Mouse (Mus musculus): ENCODE measurements around the gene Gm49320.

Gm49320 gene

DNA sequence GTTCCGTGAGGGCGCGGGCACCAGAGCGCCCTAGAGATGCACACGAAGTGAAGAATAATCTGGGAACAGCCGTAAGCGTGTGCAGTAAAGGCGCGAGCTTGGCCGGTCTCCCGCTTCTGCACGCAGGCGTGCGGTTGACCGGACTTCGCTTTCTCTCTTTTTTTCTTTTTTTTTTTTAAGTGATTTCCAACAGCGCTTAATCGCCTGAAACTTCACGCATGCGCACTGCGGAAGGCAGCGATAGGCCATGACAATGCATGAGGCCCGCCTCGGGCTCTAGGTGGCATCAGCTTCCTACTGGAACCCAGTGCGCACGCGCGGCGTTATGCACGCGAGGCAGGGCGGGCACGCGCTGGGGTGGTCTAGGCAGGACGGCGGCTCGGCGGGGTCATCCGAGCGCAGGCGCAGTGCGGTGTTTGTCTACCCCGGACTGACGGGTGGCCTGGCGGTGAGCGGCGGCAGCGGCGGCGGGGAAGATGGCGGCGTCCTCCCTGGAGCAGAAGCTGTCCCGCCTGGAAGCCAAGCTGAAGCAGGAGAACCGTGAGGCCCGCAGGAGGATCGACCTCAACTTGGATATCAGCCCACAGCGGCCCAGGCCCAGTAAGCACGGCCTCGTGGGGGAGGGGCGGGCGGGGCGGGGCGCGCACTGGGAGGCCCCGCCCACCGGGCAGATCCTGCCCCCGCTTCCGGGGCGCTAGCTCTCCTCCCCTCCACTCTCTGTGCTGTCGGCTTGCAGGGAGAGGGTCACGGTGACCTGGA lies at the start of gene Gm49320, which contains the start of gene Map2k7:
Gm49320 (plus strand) TSS at position 432 of the 759 bp plus-strand sequence.
Map2k7 (plus strand) TSS at position 307 of the 759 bp plus-strand sequence.
- peak; percentile 100 for DNase-seq

DNA sequence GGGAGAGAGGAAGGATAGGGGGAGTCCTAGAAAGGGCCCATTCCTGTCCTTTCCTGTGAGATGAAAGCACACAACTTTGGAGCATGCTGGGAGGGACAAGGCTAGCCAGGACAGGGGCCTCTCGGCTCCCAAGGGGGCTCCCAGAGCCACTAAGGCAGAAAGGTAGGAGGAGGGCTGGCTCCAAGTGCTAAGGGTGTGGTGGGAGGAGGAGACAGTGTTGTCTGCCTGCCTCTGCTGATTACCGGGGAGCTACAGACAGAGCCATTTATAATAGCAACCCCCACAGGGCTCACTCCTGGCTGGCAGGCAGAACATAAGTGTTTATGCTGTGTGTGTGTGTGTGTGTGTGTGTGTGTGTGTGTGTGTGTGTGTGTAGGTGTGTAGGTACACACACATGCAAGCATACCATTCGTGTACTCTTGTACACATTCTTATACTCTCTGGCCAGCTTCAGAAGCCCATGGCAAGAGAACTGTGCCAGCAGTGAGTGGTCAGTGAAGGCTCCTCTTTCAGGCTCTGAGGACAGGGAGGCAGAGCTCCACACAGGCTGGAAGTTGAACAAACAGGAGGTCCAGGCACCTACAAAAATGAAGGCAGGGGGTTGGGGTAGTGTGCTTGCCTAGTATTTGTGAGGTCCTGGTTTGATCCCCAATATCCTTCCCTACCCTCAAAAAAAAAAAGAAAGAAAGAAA lies 49.5 kb upstream of the Gm49320 start:
- no peak for DNase-seq

DNA sequence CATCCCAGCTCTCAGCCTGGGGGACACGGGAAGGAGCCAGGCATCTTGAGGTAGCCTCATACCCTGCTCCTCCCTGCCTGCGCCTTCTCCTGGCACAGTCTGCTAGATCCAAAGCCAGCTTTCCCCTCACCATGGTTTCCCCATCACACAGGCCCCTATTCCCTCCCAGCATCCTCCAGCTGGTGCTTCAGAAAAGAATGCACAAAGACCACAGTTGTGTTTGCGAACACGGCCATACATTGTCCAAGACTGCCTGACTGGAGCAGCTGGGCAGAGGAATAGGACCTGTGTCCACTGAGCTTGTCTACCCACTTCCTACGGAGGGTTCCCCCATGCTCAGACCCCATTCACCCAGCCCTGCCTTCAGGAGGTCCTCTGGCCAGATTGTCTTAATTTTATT lies 46.4 kb upstream of the Gm49320 start:
- DNase-seq: peak; percentile 49

DNA sequence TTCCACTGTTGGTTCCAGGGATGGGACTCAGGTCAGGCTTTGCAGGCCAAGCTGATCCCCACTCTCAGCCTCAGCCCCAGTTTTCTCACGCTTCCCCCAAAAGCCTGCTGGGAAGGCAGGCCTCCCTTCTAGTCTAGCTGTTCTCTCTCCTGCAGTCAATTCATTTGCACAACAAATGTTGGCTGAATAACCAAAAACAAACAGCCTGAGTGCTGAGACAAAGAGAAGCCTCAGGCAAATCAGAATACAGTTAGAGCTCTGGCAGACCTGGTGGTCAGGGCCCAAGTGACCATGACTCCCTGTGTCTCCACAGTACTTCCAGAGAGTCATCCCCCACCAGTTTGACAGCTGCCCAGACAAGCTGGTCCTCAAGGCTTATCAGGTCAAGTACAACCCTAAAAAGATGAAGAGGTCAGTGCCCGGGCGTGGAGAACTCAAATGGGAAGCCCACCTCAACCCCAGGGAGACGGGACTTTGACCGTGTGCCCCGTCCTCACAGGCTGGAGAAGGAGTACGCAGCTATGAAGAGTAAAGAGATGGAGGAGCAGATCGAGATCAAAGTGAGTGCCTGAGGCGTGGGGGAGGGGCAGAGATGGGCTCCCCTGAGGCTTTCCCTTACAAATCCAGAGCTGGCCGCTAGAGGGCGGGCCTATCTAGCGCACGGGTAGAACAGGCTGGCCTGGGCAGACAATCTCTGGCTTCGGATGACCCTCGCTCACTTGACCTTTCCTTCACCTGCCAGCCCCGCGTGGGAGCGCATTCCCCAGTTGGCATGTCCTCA lies 45.7 kb upstream of the Gm49320 start:
- DNase-seq: peak; percentile 86

DNA sequence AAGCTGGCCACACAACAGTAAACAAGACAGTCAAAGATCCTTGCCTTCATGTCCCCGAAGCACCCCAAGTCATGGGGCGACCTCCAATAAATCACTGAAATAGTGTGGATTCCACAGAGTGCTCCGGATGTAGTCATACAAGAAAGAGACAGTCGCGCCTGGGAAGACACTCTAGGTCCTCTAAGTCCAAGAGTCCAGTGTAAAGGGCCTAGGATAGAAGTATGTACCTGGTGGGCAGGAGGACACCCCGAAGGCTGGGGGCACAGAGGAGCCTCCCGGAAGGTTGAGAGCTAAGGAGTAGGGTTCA lies 45.1 kb upstream of the Gm49320 start:
- DNase-seq: no peak

DNA sequence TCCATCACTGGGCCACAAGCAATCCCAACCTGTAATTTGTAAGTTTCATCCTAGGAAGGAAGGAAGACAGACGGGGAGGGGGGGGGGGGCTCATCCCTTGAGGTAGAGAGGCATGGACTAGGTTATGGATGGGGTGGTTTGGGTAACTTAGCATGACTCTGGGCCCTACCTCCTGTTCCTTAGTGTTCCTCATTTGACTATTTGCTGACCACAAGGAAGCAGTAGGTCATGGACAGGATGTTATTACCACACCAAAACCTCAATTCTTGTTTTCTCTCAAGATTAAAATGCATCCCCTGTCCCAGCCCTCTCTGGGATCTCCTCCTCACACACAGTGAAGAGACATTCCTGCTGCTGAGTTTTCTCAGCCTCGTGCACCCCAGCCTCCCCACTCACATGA lies 37.3 kb upstream of the Gm49320 start:
- no peak for DNase-seq

DNA sequence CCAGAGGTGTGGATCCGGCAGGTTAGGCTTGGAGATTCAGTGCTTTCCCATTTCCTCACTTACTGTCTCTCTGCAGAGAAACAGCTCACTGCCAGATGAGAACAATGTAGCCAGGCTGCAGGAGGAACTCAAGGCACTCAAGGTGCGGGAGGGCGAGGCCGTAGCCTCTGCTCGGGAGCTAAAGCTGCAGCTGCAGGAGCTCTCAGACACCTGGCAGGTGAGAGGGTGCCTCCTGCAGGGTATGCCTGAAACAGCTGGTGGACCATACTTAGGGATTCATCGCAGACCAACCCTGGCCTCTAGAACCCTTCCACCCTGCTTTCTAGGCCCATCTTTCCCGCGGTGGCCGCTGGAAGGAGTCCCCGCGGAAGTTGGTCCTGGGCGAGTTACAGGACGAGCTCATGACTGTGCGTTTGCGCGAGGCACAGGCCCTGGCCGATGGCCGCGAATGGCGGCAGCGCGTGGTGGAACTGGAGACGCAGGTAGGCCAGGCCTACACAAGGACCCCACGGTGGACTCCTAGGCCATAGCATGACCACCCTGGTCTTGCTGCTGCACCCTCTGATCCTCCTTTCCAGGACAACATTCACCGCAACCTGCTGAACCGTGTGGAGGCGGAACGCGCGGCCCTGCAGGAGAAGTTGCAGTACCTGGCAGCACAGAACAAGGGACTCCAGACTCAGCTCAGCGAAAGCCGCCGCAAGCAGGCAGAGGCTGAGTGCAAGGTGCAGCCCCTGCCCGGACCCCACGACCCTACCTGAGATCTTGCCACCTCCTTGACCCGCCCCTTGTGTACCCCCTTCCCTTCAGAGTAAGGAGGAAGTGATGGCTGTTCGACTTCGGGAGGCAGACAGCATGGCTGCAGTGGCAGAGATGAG lies 33.2 kb upstream of the Gm49320 start:
- no peak for DNase-seq

DNA sequence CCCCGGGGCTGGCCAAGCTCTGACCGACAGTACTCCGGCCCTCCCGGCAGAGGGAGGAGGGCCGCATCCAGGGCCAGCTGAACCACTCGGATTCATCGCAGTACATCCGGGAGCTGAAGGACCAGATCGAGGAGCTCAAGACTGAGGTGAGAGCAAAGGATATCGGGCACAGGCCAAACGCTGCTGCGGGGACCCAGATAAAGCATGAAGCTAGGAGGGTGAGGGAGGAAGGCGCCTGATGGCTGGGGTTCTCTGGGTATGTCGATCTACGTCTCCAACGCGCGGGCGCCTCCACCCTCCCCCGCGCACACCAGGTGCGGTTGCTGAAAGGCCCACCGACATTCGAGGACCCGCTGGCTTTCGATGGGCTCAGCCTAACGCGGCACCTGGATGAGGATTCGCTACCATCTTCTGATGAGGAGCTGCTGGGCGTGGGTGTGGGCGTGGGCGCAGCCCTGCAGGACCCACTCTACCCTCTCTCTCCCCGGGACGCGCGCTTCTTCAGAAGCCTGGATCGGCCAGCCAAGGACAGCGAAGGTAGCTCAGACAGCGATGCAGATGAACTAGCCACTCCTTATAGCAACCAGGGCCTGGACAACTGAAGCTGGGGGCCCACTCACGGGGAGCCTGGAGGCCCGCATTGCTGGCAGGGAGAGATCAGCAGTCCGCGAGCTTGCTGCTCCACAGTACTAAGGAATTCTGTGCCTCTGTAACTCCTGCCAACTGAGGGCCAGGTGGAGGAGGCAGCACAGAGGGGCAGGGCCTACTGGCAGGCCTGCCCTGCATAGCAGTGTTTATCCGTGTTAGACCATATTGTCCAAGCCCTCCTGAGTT lies 32.3 kb upstream of the Gm49320 start:
- peak; percentile 43 for DNase-seq

DNA sequence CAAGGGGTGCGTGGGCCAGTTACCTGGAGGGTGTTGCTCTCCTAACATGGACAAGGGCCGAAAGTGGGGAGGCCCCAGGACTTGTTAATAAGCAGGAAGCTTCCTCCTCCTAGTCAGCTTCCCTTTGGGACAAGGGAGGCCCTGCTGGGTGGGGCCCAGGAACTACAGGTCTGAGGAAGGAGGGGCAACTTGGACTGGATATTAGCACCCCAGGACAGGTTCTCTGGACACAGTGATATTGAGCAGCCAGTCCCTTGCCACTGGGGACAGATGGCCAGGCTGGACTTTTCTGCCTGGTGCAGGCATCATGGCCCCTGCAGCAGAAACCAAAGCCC lies 31.7 kb upstream of the Gm49320 start:
- no peak for DNase-seq

DNA sequence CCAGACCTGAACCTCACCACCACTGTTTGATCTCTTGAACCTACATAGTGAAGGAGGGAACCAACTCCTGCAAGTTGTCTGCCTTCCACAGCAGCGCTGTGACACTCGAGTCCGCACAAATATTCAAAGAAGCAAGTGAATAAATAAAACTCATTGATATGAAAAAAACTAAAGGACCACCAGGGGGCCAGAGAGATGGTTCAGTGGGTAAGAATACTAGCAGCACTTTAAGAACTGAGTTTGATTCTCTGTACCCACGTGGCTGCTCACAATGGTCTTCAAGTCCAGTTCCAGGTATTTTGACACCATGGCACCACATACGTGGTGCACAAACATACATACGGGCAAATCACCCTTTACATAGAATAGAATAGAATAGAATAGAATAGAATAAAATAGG lies 27.6 kb upstream of the Gm49320 start:
- no peak for DNase-seq

DNA sequence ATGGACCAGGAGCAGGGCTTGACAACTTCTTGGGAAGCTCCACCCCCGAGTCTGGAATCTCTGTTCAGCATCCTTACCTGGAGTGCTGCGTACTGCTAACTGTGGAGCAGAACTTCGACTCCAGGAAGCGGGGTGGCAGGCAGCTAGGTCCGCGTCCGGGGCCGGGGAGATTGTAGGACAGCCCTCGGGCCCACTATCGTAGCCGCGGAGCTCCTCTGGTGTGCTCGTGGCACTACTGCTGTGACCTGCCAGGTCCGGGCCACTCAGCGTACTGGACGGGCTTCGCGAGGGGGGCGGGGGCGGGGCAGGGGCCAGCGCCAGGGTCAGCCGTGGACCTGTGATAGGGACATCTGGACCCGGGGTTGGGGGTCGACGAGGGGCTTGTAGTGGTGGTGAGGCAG lies 25.9 kb upstream of the Gm49320 start:
- no peak for DNase-seq

DNA sequence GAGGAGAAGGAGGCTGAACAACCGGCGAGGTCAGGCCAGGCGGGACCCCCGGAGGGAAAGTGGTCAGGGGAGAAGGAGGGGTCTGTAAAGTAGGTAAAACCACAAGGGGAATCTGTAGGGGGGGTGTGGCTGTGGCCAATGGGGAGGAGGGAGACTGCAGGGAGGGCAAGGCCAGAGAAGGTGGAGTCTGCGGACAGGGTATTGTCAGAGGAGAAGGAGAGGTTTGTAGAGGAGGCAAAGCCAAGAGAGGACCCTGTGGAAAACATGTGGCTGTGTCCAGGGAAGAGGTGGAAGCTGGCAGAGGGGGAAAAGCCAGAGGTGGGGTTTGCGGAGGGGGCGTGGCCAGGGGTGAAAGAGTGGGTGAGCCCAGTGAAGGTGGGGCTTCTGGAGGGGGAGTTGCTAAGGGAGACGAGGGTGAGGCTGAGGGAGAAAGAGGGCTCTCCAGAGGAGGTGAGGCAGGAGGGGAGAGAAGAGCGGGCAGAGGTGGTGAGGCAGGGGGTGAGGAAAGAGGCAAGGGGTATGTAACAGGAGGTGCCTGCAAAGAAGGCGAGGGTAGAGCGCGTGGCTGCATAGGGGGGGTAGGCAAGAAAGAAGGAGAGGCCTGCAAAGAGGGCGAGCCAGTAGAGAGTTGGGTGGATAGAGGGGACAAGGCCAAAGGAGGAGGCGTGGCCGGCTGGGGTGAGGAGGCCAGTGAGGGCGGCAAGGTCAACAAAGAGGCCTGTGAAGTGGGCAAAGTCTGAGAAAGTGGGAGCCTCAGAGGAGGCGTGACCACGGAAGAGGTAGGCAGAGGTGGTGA lies 25.3 kb upstream of the Gm49320 start:
- DNase-seq: no peak

DNA sequence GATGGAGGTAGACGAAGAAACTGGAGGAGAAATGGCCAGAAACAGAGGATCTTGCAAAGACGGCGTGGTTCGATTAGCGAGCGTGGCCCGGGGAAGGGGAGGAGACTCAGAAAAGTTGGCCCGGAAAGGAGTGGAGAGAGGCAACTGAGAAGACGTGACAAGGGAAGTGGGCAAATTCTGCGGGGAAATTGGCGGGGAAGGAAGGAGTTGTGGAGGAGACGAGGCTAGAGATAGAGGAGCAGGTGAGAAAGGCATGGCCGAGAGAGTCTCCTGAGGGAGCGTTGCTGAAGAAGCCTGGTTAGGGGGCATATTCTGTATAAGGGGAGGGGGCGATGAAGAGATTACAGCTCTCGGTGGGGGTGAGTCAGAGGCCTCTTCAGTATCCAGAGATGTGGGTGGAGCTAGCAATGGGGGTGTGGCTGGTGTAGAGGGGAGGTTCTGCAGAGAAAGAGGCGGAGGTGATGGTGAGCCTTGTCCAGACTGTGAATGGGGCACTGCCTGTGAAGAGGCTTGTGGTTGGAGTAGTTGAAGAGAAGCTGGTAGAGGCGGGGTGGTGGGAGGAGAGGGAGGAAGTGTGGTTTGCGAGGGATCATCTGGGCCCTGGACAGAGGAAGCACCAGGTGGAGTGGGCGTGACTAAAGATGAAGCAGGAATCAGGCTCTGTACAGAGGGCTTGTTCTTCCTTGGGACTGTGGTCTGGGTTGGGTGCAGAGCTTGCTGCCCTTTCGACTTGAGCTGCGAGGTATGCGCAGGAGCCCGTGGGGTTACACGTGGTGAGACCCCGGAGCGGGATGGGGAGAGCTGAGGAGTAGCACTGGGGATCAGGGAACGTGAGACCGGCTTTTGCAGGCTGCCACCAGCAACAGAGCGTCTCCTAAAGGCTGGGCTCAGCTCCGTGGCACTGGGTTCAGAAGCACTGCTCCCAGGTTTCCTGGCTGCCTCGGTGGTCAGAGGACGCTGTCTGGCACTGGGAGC lies 24.4 kb upstream of the Gm49320 start:
- peak; percentile 20 for DNase-seq

DNA sequence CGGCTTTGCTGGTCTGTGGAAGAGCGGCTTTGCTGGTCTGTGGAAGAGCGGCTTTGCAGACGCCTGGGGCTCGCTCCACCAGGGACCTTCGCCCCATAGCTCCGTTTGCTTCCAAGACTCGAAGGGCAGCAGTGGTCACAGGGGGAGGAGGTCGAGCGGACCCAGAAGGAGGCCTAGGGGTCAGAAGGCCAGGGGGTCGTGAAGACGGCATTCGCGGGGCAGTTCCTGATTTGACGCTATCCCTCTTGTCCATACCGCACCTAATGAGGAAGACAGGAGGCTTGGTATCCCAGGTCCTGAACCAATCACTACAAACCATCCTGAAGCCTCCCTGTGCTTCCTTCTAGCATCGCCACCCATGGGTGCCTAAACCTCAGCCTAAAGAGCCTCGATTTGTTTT lies 22.4 kb upstream of the Gm49320 start:
- no peak for DNase-seq

DNA sequence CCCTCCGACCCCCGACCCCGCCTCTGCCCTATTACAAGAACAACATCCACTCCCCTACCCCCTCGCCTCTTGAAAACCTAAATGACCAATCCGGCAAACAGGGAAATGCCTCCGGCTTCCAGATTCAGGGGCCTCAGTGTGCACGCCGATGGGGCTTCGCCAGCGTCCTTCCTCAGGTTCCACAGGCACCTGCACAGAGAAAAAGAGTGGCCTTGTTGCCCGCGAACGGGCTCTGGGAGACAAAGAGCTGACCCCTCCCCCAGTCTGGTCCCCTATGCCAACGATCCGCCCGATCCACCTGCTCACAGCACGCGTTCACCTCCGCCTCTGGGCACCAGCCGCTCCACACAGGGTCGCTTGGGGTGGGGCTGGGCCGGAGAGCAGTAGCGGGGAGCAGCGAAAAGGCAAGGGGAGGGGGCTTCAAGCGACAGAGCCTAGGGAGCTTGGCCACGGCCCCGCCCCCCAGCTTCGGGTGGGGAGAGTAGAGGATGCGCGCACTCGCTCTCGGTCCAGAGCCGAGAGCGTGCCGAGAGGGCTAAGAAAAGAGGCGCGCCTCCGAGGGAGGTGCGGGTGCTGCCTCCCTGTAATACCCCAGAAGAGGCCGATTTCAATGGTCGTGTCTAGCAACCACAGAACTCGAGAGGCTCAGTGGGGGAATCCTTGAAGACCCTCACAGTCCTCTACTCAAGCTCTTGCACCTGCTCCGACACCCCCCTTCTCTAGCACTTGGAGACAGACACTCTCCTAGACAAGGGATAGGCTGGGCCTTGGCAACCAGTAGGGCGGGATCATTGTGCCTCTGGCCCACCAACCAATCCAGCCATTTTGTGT lies 21.7 kb upstream of the Gm49320 start, which contains the start of gene Prr36:
Prr36 (minus strand) TSS at position 669 of the 831 bp plus-strand sequence.
- peak; percentile 47 for DNase-seq

DNA sequence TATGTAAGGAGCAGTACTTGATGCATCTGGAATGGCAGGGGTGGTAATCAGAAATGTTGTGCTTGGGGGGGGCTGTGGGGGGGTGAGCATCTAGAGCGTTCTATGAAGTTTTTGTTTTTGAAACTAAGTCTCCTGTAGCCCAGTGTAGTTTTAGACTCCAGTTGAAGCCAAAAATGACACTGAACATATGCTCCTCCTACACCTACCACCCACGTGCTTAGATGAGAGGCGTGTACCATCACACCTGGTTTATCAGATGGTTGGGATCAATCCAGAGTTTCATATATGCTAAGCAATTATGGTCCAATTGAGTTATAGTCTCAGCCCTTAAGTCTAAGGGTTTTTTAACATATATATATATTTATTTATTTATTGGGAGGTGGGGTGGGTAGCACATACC lies 19.0 kb upstream of the Gm49320 start:
- peak; percentile 48 for DNase-seq

DNA sequence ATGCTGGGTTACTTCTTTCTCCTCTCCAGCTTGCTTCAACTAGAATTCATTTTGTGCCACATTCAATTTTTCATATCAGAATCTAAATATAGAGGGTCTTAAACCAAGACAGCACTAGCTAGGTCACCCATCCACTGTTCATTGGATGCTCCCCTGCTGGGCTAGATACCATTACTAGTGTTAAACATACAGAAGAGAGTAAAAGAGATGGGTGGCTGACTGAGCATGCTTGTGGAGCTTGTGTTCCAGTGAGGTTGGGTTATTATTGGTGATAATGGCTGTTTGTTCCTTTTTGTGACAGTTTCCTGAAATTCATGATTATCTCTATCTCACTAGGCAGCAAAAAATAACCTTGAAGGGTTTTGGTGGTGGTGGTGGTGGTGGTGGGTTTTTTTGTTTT lies 16.6 kb upstream of the Gm49320 start:
- DNase-seq: no peak

DNA sequence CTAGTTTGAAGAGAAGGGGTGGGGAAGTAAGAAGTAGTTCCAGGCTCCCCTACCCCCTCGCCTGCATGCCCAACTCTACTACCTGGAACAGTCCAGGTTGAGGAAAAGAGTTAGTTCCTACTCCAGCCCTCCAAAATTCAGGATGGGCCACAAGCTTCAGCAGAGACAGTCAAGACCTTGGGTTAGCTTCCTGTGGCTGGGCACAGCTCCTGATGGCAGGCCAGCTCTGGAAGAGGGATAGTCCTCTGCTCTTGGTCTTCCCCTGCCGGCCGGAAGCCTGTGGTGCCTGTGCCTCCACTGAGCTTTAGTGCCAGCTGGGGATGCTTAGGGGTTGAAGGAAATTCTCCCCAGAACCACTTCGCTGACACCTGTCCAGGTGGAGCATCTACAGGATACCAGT lies 12.3 kb upstream of the Gm49320 start:
- no peak for DNase-seq

Measured in right cerebral cortex, adult 18-20 months (tissue).